Mouse (Mus musculus) kidney, postnatal 10 days (tissue): ENCODE results near the gene Akap11.

Experiments used
- DNase-seq: peaks from one replicate; pipeline ENCODE4 v3.0.0; 2021; ENCODE audit warnings: mixed read lengths

Akap11 gene

DNA sequence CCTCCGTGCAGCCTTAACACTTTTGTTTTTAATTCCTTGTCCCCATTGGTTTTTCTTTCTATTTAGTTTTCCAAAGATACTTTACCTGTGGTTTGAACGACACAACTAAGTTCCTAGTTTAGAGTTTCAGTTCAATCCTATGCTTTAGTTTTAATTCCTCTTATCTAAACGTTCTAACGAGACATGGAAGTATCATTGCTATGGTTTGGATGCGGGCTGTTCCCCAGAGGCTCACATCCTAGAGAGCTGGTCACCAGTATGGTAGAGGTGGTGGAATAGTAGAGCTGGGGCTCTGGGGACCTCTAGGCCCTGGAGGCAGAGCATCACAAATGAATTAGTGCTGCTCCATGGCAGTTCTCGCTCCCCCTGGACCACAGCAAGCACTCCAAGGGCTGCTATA is 9.7 kb downstream of the Akap11 start:
- DNase-seq = no peak

- no peak for DNase-seq
Observed at GRCm38 (mm10) chr14:78526475-78526874, 10.1 kb downstream of the Akap11 start.

GRCm38 (mm10) chr14:78525611-78526457 is 10.8 kb downstream of the Akap11 start:
- DNase-seq = peak; percentile 19

GRCm38 (mm10) chr14:78525059-78525458 is 11.5 kb downstream of the Akap11 start:
- no peak for DNase-seq

GRCm38 (mm10) chr14:78510713-78511112 is 25.9 kb downstream of the Akap11 start:
- peak; percentile 14 for DNase-seq

- no peak for DNase-seq
Observed at GRCm38 (mm10) chr14:78509791-78510190, 26.8 kb downstream of the Akap11 start.

DNA sequence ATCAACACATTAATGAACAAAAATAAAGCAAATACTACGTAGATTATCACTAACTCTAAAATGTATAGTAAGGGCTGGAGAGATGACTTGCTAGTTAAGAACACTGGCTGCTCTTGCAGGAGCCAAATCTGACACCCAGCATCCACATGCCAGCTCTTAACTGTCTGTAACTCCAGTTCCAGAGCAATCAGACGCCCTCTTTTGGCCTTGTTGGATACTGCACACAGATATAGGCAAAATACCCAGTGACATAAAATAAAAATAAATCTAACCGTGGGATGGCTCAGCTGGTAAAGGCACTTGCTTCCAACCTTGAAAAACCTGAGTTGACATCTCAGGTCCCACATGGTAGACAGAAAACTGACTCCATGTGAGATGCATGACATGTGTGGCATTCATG is 36.0 kb downstream of the Akap11 start:
- DNase-seq = no peak

DNA sequence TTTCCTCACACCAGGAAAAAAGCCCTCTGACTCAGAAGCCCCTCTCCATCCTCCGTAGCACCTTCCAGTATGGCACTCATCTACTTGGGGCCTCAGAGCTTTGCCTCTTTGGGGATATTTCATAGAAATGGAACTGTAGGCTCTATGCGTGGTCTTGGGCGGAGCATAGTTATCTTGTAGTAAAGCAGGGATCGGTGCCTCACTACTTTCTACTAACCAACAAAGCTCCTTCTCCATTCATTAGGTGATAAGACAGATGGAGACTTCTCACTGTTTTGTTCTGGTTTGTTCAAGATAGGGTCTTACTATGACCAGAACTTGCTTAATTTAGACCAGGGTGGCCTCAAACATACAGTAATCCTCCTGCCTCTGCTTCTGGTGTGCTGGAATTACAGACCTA is 39.9 kb downstream of the Akap11 start:
- DNase-seq = no peak

DNA sequence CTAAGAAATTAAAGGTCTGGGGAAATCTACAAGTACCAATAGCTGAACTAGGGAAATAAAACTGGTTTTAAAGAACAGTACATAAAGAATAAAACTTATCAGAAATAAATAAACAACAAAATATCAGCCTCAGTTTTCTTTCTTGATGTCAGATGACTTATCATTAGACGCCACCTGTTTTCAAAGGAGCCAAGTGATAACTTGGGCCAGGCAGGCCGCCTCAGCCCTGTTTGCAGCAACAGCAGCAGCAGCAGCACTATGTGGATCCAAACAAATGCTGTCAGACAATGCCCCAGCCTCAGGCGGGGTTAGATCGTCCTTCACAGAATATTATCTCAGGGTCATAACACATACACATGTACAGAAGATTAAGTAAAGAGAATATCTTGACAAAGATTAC is 41.4 kb downstream of the Akap11 start:
- DNase-seq = no peak

GRCm38 (mm10) chr14:78492602-78493001 is 44.0 kb downstream of the Akap11 start:
- DNase-seq = no peak

DNA sequence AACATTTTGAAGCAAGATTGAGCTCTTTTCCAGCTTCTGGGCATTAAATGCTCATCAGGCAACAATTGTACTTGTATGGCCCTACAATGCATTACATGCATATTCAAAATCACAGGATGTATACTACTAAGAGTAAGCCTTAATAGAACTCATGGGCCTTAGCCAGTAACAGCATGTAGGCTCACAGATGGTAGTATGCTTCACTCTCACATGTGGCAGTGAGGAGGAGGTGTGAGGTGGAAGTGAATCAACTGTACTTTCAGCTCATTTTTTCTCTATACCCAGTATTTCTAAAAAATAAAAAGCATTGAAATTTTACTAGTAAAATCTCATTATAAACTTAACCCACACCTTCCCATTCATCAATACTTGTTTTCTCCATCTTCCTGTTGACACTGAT is 45.2 kb downstream of the Akap11 start:
- DNase-seq = no peak

- peak; percentile 71 for DNase-seq
Observed at GRCm38 (mm10) chr14:78482385-78483231, 54.0 kb downstream of the Akap11 start.

DNA sequence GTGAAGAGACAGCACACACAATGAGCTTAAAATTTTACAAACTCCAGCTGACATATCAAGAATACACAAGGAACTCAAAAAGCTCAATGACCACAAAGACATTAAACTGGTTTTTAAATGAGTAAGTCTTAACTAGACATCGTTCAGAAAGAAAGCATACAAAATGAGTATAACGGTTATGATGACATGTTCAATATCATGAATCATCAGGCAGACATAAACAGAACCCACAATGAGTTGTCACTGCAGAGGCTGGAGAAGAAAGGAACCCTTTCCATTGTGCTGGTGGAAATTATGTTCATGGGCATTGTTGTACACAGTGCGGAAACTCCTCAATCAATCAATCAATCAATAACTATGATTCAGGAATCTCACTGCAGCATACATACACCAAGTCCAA is 62.5 kb downstream of the Akap11 start:
- DNase-seq = no peak

GRCm38 (mm10) chr14:78470714-78471113 is 65.9 kb downstream of the Akap11 start:
- no peak for DNase-seq

- DNase-seq = peak; percentile 34
Observed at GRCm38 (mm10) chr14:78468991-78469390, 67.6 kb downstream of the Akap11 start.

GRCm38 (mm10) chr14:78467994-78468393 is 68.6 kb downstream of the Akap11 start:
- DNase-seq = no peak

GRCm38 (mm10) chr14:78464353-78464752 is 72.3 kb downstream of the Akap11 start:
- DNase-seq = no peak

- no peak for DNase-seq
Observed at GRCm38 (mm10) chr14:78459121-78459520, 77.5 kb downstream of the Akap11 start.

DNA sequence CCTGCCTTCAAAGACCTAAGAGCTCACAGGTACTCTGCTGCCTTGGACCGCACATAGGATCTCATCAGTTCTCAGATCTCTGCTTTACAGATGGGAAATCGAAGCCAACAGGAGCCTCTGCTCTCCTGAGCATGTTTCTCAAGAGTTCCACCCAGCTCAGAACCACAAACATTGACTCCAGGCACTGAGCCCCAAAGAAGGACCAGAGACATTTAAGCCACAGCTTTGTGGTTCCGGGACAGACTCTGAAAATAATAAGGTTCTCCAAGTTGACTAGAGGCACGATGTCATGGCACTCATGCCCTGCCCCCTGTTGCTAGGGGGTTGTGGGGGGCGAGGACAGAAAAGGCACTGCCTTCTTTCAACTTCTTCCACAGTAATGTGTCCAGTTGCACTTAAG is 77.9 kb downstream of the Akap11 start:
- no peak for DNase-seq

GRCm38 (mm10) chr14:78454970-78455369 is 81.6 kb downstream of the Akap11 start:
- no peak for DNase-seq

GRCm38 (mm10) chr14:78448807-78449406 is 87.7 kb downstream of the Akap11 start:
- no peak for DNase-seq

DNA sequence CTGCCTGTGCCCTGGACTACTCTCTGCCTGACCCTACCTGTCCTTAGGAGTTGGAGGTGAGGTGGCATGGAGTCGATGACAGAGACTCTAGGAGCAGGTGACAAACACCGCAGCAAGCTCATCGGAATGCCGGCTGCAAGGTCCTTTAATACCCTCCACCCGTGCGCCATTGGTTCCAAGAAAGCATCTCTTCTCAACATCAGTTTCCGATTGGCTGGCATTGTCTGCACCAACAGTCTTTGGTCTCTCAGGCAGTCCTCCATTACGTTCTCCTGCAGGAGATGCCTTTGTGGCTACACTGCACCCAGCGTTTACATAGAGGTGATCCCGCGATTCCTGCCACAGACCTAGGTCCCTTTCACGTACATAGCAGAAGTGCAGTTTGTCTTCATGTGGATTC is 88.6 kb downstream of the Akap11 start:
- DNase-seq = no peak

- no peak for DNase-seq
Observed at GRCm38 (mm10) chr14:78447542-78447941, 89.1 kb downstream of the Akap11 start.
